In the genomic region with DNA sequence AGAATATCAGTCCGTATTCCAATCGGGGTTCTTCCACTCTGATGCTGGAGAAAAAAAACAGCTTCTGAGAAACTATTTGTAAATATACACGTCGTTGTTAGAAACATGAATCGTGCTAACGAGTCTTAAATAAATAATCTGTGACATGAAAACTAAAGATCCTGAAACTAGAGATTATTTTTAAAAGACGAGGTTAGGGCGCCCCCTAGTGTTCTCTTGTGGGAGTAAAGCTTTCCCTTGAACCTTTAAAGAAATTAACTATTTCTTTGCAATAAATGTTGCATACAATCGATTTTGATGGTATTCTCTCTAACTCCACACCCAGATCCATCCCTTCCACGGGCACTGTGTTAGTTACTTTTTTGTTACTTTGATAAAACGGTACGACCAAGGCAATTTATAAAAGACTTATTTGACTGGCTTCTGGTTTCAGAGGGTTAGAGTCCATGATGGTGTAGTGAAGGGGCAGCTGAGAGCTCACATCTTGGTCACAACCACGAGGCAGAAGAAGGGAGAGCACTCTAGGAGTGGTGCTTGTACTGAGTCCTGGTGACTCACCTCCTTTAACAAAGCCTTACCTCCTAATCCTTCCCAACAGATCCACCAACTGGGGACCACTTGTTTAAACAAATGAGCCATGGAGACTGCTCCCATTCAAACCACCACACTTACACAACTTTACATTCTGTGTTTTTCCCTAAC, we compare ENCODE assay signal across 9 mouse cellular contexts. TPM values are rescaled to one million over a fixed set of nuclear protein-coding genes. Genes with fewer than 3 reads are reported as not detected.
DNase-seq lines count a peak whose midpoint lies in the region; ATAC-seq lines count a peak whose summit lies in the region.
"Had no signal": no experiment of that assay in that cellular context is flagged by ENCODE, and none has a peak within 500 bp of the region (broad histone marks: within the 10 kb centered on the region; RNA-seq: fewer than 3 reads in every experiment).

No protein-coding gene starts in this region.

- no peak overlapping the region for H3K27ac ChIP-seq in hindbrain, embryonic 14.5 days

- peak; percentile 28 for DNase-seq in cerebellum, adult 11 months
- no peak for DNase-seq in cerebellum, adult 11-12 months
- DNase-seq in testis, postnatal 10 days (ENCODE audit: low spot score): peak; percentile 70
- DNase-seq in testis, postnatal 14 days (ENCODE audit: low spot score): no peak
- DNase-seq in embryo, embryonic 11 days: peak; percentile 62
- peak; percentile 88 for DNase-seq in hindbrain, embryonic 14.5 days (ENCODE audit: low spot score)
- peak; percentile 61 for DNase-seq in lung, postnatal 14 days
- peak; percentile 71 for DNase-seq in right cerebral cortex, postnatal 14 days

- no peak overlapping the region for H3K4me3 ChIP-seq in hindbrain, embryonic 14.5 days (replicated peaks; ENCODE audit: low read length)
- H3K4me3 ChIP-seq: myocyte had no signal

- no peak for ATAC-seq in hindbrain, embryonic 14.5 days (ENCODE audit: low FRiP score)

- H3K9me3 ChIP-seq in hindbrain, embryonic 14.5 days (ENCODE audit: control insufficient read depth, low read length): no peaks in the 10 kb centered on the region

- no peak overlapping the region for H3K9ac ChIP-seq in hindbrain, embryonic 14.5 days

- H3K36me3 ChIP-seq in hindbrain, embryonic 14.5 days (replicated peaks; ENCODE audit: control insufficient read depth, insufficient read depth): no peaks in the 10 kb centered on the region

- H3K4me1 ChIP-seq in hindbrain, embryonic 14.5 days (replicated peaks; ENCODE audit: control insufficient read depth, insufficient read depth, low read length): no peaks in the 10 kb centered on the region

- no peaks in the 10 kb centered on the region for H3K27me3 ChIP-seq in hindbrain, embryonic 14.5 days (ENCODE audit: control insufficient read depth, insufficient read depth, low read length)

- 16% methylated on average over 13 of the region's 13 CpGs for WGBS in hindbrain, embryonic 14.5 days

- H3K4me2 ChIP-seq in hindbrain, embryonic 14.5 days (replicated peaks): no peak overlapping the region; the same call in 1 of the 2 replicates

RNA-seq across cellular contexts. Expression of a gene that starts 24.4 kb away (rescaled TPM):
- polyA plus RNA-seq in hindbrain, embryonic 14.5 days (2014; fragmentation: Nextera tagmentation; extraction: Ambion mirVana): 0.10 and 0.36 TPM in 2 replicates
- polyA plus RNA-seq: myocyte had no signal

Comparison
In these comparisons a context has a peak if more than half of its experiments do, and no peak if none do; other contexts are left out.
1. DNase-seq: peak in cerebellum, adult 11 months (single experiment), testis, postnatal 10 days (single experiment), embryo, embryonic 11 days (single experiment), hindbrain, embryonic 14.5 days (single experiment), lung, postnatal 14 days (single experiment) and right cerebral cortex, postnatal 14 days (single experiment); none in cerebellum, adult 11-12 months (single experiment) and testis, postnatal 14 days (single experiment).